Mouse (Mus musculus) frontal cortex, postnatal 25 days (tissue): ENCODE data around the gene Smok3c.
A peak's percentile ranks its signal among the peaks of the same experiment; 100 is the strongest.
"Not testable (repeated sequence)": the region's sequence is repeated elsewhere in the genome, so short reads cannot be mapped to it uniquely, and the experiment has no call there.

Experiments
- DNase-seq, 2 experiments: peaks; one replicate each; pipeline ENCODE4 v3.0.0; 2022; ENCODE audit warnings: low spot score in 2 of 2

Gene Smok3c

DNA sequence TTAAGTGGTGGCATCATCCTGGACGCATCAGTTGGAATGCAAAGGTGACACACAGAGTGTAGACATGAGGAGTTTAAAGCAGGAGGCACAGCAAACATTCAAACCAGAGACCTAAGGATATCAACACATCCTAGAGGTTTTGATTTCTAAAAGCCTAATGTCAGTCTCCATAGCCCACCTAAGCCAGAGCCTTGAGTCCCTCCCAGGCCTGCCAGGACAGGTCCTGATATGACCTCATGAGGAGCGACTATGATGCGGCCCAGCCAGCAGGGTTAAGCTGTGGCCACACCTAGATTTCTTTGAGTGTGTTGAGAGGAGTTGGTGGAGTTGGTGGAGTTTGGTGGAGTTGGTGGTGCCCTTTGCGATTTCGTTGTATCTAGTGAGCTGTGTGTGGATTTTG, at the start of gene Smok3c:
TSS of gene Smok3c (plus strand) at position 301 of the 400 bp plus-strand sequence.
- DNase-seq: not testable (repeated sequence)

DNA sequence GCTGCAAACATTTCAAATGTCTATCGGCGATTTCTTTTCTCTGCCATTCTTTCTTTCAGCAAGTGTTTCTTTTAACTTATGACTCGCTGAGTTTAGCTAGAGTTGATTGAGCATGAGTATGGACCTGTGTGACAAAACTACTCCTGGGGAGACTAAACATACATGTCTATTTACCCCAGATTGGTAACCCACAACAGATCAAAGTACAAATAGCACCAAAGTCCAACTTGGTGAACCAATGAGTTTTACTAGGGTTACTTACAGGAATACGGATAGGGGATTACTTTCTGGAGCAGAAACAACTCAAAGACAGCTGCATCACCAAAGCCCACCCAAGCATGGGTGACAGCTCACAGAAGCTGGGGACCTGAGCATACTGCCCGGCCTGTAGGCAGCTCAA, 43.6 kb upstream of the Smok3c start:
- no peak for DNase-seq

DNA sequence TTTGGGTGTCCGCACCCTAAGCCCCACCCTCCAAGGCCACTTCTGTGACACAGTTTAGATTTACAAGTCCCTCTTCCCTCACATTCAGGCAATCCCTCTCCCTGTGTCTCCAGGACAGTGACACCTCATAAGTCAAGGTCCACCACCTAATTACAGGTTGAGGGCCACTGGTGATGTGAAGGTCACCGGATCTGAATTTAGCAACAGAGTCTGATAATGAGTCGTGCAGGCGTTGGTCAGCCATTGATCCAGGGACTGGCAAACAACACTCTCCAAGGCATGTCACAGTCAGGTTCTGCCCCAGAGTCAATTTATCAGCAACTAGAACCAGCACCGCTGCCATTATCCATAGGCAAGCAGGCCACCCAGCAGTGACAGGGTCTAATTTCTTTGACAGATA, 40.6 kb upstream of the Smok3c start:
- DNase-seq: no peak

DNA sequence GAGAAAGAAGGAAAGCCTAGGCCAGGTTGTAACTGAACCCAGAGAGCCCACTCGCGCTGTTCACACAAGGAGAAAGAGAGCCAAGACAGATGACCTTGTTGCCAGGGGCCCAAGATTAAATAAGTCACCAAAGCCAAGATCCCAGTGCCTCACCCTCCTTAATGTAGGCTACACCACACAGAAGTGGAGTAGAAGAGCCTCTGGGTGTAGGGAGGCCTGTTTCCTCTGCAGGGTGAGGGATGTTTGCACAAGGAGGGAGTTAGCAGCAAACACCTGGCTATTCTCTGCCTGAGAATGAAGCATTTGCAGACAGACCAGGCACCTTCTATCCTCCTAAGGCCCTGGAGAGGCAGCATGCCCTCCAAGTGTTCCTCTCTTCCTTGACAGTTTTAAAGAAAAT, 36.5 kb upstream of the Smok3c start:
- no peak for DNase-seq

DNA sequence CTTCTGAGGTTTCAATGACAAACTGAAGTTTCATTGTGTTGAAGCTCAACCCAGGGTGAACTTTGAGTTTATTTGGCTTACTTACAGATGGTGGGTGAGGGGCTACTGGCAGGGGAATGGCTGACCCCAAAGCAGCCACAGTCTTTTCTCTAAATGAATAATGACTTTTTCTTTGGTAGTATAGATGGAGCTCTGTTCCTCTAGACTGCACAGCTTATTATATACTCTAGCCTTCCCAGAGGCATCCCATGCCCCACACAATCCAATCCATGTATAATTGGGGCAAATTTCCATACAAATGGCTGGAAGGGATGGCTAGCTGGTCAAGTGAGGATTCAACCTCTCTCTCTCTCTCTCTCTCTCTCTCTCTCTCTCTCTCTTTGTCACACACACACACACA, 36.0 kb upstream of the Smok3c start:
- no peak for DNase-seq

DNA sequence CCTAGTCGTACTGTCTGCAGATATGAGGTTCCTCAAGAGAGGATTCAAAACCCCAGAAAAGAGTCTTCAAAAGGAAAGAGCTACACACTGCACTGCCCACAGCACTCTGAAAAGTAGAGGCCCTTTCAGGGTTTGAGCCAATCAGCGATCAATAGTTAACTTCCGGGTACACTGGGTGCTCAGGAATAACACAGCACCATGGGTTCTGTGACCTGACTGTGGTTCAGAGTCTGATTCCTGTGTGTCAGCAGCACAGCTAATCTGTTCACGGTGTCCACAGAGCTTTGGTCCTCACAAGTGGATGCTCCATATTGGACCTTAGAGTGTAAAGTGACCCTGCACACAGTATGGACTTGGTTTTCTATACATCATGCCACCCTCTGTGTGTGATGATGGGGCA, 33.4 kb upstream of the Smok3c start:
- DNase-seq: not testable (repeated sequence)

DNA sequence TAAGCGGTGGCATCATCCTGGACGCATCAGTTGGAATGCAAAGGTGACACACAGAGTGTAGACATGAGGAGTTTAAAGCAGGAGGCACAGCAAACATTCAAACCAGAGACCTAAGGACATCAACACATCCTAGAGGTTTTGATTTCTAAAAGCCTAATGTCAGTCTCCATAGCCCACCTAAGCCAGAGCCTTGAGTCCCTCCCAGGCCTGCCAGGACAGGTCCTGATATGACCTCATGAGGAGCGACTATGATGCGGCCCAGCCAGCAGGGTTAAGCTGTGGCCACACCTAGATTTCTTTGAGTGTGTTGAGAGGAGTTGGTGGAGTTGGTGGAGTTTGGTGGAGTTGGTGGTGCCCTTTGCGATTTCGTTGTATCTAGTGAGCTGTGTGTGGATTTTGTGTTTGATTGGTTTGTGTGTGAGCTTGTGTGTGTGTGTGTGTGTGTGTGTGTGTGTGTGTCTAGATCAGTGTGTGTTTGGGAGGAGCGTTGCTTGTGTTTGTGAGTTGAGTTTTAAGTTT, 32.0 kb upstream of the Smok3c start, which contains the start of the genes Smok3a and Smok3b:
TSS of gene Smok3a (plus strand) at position 301 of the 519 bp plus-strand sequence.
TSS of gene Smok3b (plus strand) at position 469 of the 519 bp plus-strand sequence.
- not testable (repeated sequence) for DNase-seq

DNA sequence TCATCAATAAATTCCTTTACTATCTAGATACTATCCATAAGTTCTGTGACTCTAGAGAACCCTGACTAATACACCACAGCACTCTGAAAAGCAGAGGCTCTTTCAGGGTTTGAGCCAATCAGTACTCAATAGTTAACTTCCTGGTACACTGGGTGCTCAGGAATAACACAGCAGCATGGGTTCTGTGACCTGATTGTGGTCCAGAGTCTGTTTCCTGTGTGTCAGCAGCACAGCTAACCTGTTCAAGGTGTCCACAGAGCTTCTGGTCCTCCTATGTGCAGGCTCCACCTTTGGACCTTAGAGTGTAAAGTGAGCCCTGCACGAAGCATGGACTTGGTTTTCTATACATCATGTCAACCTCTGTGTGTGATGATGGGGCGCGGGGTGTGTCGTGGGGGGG, 20.8 kb downstream of the Smok3c start:
- no peak for DNase-seq

DNA sequence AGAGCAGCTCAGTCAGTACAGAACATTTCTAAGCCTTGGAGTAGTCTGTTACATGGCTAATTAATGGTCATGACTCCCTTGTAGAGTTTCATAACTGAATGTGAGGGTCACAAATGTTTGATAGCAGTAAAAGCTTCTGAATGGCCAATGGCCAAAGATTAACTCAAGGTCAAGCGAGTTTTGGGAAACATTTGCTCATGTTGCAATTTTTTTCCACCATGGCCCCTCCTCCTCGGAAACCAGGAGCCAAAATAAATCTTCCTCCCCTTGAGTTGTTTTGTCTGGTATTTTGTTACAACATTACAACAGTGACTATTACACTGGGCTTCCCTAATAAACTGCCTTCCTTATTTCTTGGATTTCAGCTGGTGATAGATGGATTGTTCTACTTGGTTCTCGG, 22.7 kb downstream of the Smok3c start:
- no peak for DNase-seq

DNA sequence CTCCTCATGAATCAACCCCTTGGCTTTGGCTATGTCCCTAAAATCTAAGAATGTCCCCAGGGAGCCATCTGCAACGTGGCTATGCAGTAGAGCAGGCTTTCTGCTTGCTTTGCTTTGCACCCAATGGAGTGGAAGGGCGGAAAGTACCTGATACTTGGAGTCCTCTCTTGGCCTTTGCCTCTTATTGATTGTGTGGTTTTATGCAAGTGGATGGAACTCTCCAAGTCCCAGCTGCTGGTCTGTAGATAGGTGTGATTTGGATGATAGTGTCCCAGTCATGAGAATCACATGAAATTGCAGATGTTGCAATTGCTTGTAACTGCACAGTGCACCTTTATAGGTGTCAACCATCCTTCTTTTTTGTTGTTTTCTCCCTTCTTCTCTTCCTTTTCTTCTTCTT, 23.2 kb downstream of the Smok3c start:
- no peak for DNase-seq

DNA sequence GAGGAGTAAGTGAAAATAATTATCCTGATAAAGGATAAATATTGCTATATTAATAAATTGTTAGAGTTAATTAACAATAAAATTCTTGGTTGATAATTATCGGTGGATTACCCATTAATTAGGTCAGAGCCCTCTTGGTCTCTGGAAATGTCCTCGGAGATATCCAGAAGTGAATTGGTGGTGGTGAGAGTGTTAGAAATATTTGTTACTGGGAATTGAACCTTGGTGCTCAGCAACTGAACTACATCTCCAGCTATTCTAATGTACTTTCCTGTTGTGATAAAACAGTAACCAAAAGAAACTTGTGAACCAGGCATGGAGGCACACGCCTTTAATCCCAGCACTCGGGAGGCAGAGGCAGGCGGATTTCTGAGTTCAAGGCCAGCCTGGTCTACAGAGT, 27.5 kb downstream of the Smok3c start:
- no peak for DNase-seq

DNA sequence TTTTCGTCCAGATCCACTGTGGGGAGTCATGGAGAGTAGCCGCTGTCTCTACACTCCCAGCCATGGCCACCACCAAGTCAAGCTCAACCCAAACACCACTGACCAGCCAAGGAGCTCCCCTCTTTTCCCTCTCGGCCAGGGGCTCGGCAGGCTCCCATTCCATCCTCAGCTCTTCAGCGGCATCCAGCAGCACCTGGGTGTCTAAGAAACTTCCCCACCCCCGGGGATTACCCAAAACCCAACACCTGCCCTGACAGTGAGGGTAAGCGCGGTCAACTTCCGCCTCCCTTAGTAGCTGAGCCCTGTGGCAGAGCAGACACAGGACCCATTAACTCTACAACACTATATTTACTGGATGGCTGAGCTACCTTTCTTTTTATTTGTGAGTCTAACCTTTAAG, 28.5 kb downstream of the Smok3c start:
- DNase-seq: no peak

DNA sequence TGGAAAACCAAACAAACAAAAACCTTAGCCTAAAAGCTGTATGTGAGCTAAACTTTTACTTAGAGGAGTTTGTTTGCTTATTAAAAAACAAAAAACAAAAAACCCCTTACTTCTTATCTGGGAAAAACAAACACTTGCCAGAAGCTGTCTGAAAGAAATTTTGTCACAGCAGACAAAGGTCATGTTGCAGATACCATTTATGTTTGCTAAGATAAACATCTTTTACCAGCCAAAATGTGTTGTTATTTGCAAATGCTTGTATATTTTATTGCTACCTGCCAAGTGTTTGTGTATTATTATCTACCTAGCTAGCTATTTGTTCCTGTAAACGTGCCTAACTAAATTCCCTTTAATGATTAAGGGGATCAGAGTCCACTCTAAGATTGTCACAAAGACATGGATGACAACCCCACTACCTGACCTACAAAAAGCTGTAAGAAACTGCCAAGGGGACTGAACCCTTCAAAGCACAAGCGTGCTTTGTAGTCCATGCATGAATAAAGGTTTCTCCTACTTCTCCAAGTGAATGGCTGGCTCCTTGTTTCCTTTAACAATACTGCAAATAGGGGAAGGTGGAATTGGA, 30.4 kb downstream of the Smok3c start:
- DNase-seq: no peak

DNA sequence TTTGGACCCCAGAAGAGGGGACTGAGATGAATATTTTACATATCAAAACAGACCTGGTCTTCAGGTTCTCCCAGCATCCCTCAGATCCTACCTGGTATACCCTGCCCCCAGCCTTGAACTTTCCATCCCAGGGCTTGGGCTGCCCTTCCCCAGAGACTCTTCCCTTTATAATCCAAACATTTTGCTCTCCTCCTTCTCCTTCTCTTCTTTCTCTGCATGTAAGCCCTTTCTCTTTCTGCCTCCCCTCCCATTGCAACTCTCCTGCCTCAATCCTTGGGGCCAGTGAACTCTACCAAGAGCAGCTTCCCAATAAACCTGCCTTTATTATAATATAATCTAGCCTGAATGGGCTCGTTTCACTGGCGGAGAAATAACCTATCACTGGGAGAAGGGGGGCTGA, 30.9 kb downstream of the Smok3c start:
- DNase-seq: no peak

DNA sequence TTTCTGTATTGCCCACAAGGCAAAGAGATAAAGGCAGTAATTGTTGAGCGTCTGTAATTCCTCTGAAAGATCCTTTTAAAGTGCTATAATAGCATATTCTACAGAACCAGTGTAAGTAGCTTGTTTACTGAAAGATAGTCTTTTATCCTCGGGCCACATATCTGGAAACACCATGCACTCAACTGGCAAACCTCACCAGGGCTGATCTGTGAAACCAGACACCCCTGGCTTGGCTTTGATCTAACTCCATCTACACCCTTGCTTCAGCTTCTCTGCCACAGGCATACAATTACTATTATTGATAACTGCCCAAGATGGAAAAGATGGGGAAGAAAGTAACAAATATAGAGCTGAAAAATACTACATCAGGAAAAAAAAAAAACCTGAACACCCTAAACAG, 31.5 kb downstream of the Smok3c start:
- no peak for DNase-seq

DNA sequence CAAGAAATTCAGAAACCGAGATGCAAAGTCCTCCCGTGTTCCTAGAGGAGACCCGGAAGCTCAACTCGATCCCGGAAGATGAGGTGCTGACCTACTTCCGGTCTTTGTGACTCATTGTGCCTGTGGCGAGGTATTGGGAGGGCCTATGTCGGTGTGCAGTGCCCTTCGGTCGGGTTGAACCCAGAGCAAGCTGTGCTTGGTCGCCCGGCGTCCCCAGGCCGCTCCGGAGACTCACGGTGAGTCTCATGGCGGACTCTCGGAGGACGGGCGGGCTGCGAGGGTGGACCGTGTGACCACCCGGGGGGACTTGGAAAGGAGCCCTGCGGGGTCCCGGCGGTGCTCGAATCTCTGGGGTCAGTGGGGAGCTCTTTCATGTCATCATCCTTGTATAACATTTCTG, 32.0 kb downstream of the Smok3c start, which contains the start of gene Zkscan1:
TSS of gene Zkscan1 (plus strand) at position 89 of the 400 bp plus-strand sequence.
- DNase-seq: peak; percentile 38 to 68

DNA sequence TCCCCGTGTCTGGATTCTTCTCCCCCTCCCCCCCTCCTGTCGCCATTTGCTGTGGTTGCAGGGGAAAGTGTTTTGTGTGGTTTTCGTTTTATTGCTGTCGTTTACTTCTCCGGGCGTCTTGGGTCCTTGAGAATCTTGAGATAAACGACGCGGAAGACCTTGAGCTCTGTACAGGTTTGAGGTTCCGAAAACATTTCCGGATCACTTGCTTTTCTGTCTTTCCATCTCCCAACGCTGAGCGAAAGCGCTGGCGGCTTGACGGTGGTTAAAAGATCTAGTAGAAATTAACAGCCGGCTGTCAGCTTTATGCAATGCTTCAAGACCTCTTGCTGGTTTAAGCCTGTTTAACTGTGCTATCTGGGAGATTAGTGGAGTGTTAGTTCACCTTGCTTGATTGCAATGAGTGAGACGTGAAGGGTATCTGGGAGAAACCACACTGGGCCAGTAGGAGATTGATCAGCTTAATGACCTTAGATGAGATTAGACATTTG, 32.5 kb downstream of the Smok3c start:
- peak in 1 of 2 experiments; percentile 10 for DNase-seq

DNA sequence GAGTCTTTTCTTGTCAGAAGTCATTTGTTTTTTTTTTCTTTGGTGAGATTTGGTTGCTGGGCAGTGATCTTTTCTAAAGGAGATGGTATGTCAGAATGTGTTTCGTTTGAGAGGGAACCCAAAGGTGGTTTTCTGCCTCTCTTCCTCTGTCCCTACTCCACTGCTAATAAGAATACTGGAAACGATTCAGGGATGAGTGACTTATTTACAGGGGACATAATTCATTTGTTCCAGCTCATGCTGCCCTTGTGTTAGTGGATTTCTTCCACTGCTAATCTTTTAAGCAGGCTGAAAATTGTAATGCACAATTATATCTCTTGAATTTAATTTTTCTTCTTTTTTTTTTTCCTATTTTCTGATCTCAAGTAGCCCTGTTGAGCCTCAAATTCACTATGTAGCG, 33.8 kb downstream of the Smok3c start:
- DNase-seq: no peak

DNA sequence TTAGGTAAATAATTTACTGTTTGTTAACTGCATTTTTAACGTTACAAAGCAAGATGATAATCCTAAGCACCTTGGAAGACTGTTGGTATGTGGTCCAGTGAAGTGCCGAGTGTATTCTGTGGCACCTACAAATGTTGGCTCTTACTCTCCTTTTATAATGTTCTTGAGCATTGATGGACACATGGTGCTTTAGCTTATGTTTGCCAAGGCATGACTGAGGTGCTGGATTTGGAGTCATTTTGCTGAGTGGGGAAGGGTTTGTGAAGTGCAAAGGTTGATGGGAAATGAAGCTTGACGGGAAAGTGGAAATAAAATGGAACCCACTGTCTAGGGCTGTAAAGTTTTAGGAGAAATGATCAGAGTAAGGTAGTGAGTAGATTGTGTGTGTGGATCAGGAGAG, 35.4 kb downstream of the Smok3c start:
- no peak for DNase-seq

DNA sequence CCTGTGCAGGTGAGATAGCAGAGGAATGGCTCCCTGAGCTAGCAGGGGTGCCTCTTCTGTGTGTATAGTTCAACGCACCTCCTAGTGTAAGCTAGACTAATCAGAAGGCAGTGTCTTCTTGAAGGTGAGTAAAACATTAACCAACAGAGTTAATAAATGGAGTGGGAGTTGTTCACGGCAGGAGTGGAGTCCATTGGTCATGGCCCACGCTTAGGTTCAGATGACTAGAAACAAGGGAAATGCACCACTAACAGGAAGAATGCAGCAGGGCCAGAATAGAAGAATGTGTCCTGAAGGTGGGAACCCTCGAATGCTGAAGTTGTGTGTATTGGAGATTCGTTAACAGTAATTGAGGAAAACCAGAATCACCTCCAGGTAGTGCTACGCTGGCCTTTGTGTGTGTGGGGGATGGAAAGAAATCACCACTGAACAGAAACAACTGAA, 36.1 kb downstream of the Smok3c start:
- no peak for DNase-seq

DNA sequence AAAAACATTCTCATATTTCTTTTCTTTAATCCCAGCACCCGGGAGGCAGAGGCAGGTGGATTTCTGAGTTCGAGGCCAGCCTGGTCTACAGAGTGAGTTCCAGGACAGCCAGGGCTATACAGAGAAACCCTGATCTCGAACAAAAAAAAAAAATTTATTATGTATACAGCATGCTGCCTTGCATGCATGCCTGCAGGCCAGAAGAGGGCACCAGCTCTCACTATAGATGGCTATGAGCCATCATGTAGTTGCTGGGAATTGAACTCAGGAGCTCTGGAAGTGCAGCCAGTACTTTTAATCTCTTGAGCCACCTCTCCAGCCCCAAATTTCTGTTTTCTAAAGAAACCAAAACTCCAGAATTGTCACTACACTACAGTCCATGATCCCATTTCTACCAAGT, 37.3 kb downstream of the Smok3c start:
- DNase-seq: no peak

DNA sequence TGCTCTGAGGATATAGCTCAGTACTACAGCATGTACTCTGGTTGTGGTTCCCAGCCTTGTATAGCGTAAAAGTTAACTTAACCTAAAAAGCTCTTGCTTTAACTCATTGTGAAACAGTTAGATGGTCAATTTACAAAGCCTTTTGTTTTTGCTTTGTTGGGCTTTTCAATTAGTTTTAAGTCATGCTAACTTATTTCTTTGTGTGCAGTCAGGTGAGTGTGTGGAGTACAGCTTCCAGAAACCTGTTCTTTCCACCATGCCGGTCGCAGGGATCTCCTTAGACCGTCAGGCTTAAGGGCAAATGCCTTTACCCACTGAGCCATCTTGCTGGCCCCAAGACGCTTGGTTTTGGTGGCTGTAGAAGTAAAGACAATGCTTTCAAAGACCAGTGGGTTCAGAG, 37.7 kb downstream of the Smok3c start:
- DNase-seq: no peak

DNA sequence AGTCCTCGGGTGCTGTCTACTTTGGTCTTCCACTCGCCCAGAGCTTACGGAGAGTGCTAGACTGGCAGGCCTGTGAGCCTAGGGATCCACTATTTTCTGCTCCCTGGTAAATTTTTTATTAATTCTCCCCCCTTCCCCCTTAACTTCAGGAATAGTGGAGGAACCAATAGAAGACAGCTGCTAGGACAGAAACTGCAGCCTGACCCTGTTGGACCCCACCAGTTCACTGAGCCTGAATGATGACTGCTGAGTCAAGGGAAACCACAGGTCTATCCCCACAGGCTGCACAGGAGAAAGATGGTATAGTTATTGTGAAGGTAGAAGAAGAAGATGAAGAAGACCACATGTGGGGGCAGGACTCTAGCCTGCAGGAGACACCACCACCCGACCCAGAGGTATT, 39.8 kb downstream of the Smok3c start:
- no peak for DNase-seq

DNA sequence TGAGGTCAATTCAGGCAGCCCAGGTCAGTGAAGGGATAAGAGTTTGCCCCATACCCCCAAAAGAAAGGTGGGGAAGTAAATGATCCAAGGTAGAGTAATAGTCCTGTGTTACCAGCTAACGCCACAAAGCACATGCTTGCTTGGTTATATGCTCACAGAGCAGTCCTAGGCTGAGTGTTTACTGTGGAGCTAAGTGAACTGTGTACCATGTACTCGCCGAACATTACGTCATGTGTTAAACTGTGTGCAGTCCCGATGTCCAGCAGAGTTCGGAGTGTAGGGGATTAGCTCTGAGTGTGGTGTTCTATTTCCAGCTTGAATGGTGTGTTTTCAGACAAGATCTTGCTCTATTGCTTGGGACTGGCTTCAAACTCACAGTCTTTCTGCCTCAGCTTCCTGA, 41.5 kb downstream of the Smok3c start:
- no peak for DNase-seq
